Mouse (Mus musculus): ENCODE measurements around the gene Olfr1141. TPM values are rescaled to one million over a fixed set of nuclear protein-coding genes. Genes with fewer than 3 reads are reported as not detected.

The Olfr1141 gene
- not detected for polyA plus RNA-seq (2014; fragmentation: Illumina TruSeq; extraction: RNeasy Lipid Tissue Mini Kit (QIAGEN cat#74804))

DNA sequence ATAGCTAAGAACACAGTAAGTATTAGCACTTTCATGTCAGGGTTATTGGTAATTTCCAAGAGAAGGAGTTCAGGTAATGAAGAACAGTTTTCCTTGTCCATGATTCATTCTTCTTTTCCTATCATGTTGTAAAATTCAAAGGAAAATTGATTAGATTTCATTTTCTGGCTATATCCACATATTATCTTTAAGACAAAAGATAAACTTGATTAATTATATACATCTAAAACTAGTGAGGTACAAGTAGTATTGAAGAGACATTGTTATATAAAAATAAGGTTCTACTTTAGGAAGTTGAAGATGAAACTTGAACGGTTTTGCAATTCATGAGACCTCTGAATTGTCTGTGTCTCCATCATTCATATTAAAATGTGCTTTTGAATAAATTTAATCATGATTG lies at the start of gene Olfr1141:
TSS of gene Olfr1141 (minus strand) at position 101 of the 400 bp plus-strand sequence.

DNA sequence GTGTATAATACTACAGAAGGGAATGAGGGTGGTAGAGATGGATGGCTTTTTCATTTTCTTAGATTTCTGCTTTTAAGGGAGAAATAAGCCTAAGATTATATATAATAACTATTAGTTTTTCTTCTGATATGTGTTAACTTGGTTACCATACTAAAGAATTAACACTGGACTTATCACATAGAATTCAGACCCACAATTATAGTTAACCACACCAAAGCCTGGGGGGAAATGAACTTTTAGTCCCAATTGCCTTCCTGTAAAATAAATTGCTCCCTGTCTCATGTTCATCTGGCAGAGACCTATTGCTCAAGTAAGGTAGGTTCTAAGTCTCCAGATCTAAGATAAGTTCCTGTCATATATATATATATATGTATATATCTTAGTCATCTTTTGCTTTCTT lies 46.5 kb upstream of the Olfr1141 start, which contains the start of gene Olfr1143:
TSS of gene Olfr1143 (plus strand) at position 301 of the 400 bp plus-strand sequence.

DNA sequence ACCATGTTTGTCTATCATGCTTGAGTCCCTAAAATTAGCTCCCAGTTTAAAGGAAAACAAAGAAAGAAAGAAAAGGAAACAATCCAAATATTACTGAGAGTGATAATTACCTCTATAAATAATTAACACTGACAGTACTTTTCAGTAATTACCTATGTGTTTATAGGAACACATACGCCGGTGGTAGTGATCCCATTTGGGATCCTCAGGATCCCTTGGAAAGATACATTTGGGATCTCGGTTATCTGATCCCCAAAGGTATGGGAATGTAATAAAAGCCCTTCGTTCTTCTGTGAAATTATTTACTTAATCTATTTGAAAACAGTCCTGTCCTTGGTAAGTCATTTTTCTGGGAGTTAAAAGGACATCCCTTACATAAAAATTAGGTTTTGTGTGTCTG lies 25.4 kb upstream of the Olfr1141 start, which contains the start of gene Olfr152:
TSS of gene Olfr152 (plus strand) at position 301 of the 400 bp plus-strand sequence.

DNA sequence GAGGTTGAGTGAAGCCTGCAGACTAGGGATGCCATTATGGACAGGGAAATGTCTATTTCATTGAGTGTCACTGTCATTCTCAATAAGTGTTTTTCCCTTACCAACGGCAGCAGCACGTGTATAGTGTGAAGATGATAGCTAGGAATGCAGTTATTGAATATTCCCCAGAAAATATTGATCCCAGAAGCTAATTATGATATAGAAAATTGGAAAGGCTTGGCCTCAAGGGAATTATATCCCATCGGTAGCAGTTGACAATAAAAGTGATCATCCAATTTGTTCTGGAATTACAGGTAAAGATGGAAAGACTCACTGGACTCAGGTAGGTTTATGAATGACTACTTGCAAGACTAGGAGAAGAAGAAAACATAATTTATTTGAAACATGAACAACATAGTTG lies 10.3 kb downstream of the Olfr1141 start, which contains the start of gene Olfr1140:
TSS of gene Olfr1140 (plus strand) at position 301 of the 400 bp plus-strand sequence.

DNA sequence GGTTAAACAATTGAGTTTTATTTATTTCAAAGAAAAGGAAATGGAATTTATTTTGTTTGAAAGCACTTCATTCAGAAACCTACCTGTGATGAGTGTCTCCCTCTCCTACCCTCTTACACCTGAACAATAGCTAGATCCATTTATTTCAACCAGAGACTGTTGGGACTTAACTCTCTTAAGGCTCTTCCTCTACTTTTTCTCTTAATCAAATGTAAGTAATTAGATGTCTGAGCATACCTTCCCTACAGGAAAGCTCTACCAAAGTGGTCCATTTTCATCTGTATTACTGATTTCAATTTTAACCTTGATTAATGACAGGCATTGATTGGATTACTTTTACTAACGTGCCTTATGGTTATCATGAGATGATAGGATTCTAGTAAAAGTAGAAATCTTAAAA lies 13.9 kb downstream of the Olfr1141 start, which contains the start of gene Olfr1138:
TSS of gene Olfr1138 (minus strand) at position 101 of the 400 bp plus-strand sequence.

DNA sequence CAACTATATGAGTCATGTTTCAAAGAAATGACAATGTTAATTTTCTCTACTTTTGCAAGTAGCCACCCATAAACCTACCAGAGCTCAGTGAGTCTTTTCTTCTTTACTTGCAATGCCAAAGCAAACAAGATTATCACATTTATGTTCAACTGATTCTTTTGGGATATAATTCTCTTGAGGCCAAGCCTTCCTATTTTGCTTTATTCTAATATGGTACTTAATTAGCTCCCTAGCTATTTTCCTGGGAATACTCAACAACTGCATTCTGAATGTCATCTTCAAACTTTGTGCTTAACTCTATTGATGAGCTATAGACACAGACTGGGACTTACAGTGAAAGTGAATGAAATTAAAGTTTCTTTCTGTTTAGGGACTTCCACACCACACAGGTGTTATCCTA lies 40.7 kb downstream of the Olfr1141 start, which contains the start of gene Olfr1137:
TSS of gene Olfr1137 (minus strand) at position 101 of the 400 bp plus-strand sequence.

Other genes starting within 250 kb of the Olfr1141 start
- gene Pramel6, start 247.4 kb downstream of the Olfr1141 start, polyA plus RNA-seq (2014; fragmentation: Illumina TruSeq; extraction: RNeasy Lipid Tissue Mini Kit (QIAGEN cat#74804)), result not detected
- not detected for gene Olfr153, start 222.2 kb downstream of the Olfr1141 start, polyA plus RNA-seq (2014; fragmentation: Illumina TruSeq; extraction: RNeasy Lipid Tissue Mini Kit (QIAGEN cat#74804))
- gene Olfr1128, start 208.4 kb downstream of the Olfr1141 start, polyA plus RNA-seq (2014; fragmentation: Illumina TruSeq; extraction: RNeasy Lipid Tissue Mini Kit (QIAGEN cat#74804)), result not detected
- gene Olfr1129, start 180.1 kb downstream of the Olfr1141 start, polyA plus RNA-seq (2014; fragmentation: Illumina TruSeq; extraction: RNeasy Lipid Tissue Mini Kit (QIAGEN cat#74804)), result not detected
- not detected for gene Olfr1130, start 147.8 kb downstream of the Olfr1141 start, polyA plus RNA-seq (2014; fragmentation: Illumina TruSeq; extraction: RNeasy Lipid Tissue Mini Kit (QIAGEN cat#74804))
- not detected for gene Olfr1131, start 126.9 kb downstream of the Olfr1141 start, polyA plus RNA-seq (2014; fragmentation: Illumina TruSeq; extraction: RNeasy Lipid Tissue Mini Kit (QIAGEN cat#74804))
- gene Olfr1132, start 116.5 kb downstream of the Olfr1141 start, polyA plus RNA-seq (2014; fragmentation: Illumina TruSeq; extraction: RNeasy Lipid Tissue Mini Kit (QIAGEN cat#74804)), result not detected
- not detected for gene Olfr1133, start 106.6 kb downstream of the Olfr1141 start, polyA plus RNA-seq (2014; fragmentation: Illumina TruSeq; extraction: RNeasy Lipid Tissue Mini Kit (QIAGEN cat#74804))
- not detected for gene Olfr1134, start 95.5 kb downstream of the Olfr1141 start, polyA plus RNA-seq (2014; fragmentation: Illumina TruSeq; extraction: RNeasy Lipid Tissue Mini Kit (QIAGEN cat#74804))
- gene Olfr1135, start 80.3 kb downstream of the Olfr1141 start, polyA plus RNA-seq (2014; fragmentation: Illumina TruSeq; extraction: RNeasy Lipid Tissue Mini Kit (QIAGEN cat#74804)), result not detected
- gene Olfr1136, start 60.0 kb downstream of the Olfr1141 start, polyA plus RNA-seq (2014; fragmentation: Illumina TruSeq; extraction: RNeasy Lipid Tissue Mini Kit (QIAGEN cat#74804)), result not detected
- gene Olfr1137, start 40.8 kb downstream of the Olfr1141 start, polyA plus RNA-seq (2014; fragmentation: Illumina TruSeq; extraction: RNeasy Lipid Tissue Mini Kit (QIAGEN cat#74804)), result not detected
- not detected for gene Olfr1138, start 14.0 kb downstream of the Olfr1141 start, polyA plus RNA-seq (2014; fragmentation: Illumina TruSeq; extraction: RNeasy Lipid Tissue Mini Kit (QIAGEN cat#74804))
- not detected for gene Olfr1140, start 10.2 kb downstream of the Olfr1141 start, polyA plus RNA-seq (2014; fragmentation: Illumina TruSeq; extraction: RNeasy Lipid Tissue Mini Kit (QIAGEN cat#74804))
- not detected for gene Olfr152, start 25.5 kb upstream of the Olfr1141 start, polyA plus RNA-seq (2014; fragmentation: Illumina TruSeq; extraction: RNeasy Lipid Tissue Mini Kit (QIAGEN cat#74804))
- gene Olfr1143, start 46.6 kb upstream of the Olfr1141 start, polyA plus RNA-seq (2014; fragmentation: Illumina TruSeq; extraction: RNeasy Lipid Tissue Mini Kit (QIAGEN cat#74804)), result not detected
- not detected for gene Olfr1145, start 55.8 kb upstream of the Olfr1141 start, polyA plus RNA-seq (2014; fragmentation: Illumina TruSeq; extraction: RNeasy Lipid Tissue Mini Kit (QIAGEN cat#74804))
- not detected for gene Olfr1148, start 76.5 kb upstream of the Olfr1141 start, polyA plus RNA-seq (2014; fragmentation: Illumina TruSeq; extraction: RNeasy Lipid Tissue Mini Kit (QIAGEN cat#74804))
- not detected for gene Olfr1150-ps1, start 90.0 kb upstream of the Olfr1141 start, polyA plus RNA-seq (2014; fragmentation: Illumina TruSeq; extraction: RNeasy Lipid Tissue Mini Kit (QIAGEN cat#74804))
- gene Olfr1151, start 101.9 kb upstream of the Olfr1141 start, polyA plus RNA-seq (2014; fragmentation: Illumina TruSeq; extraction: RNeasy Lipid Tissue Mini Kit (QIAGEN cat#74804)), result not detected
- not detected for gene Olfr1152, start 112.5 kb upstream of the Olfr1141 start, polyA plus RNA-seq (2014; fragmentation: Illumina TruSeq; extraction: RNeasy Lipid Tissue Mini Kit (QIAGEN cat#74804))
- not detected for gene Olfr1153, start 141.0 kb upstream of the Olfr1141 start, polyA plus RNA-seq (2014; fragmentation: Illumina TruSeq; extraction: RNeasy Lipid Tissue Mini Kit (QIAGEN cat#74804))
- gene Olfr1154, start 151.2 kb upstream of the Olfr1141 start, polyA plus RNA-seq (2014; fragmentation: Illumina TruSeq; extraction: RNeasy Lipid Tissue Mini Kit (QIAGEN cat#74804)), result not detected
- not detected for gene Olfr1155, start 191.1 kb upstream of the Olfr1141 start, polyA plus RNA-seq (2014; fragmentation: Illumina TruSeq; extraction: RNeasy Lipid Tissue Mini Kit (QIAGEN cat#74804))
- gene Olfr1156, start 199.1 kb upstream of the Olfr1141 start, polyA plus RNA-seq (2014; fragmentation: Illumina TruSeq; extraction: RNeasy Lipid Tissue Mini Kit (QIAGEN cat#74804)), result not detected
- gene Olfr1157, start 214.3 kb upstream of the Olfr1141 start, polyA plus RNA-seq (2014; fragmentation: Illumina TruSeq; extraction: RNeasy Lipid Tissue Mini Kit (QIAGEN cat#74804)), result not detected
- not detected for gene Olfr74, start 220.7 kb upstream of the Olfr1141 start, polyA plus RNA-seq (2014; fragmentation: Illumina TruSeq; extraction: RNeasy Lipid Tissue Mini Kit (QIAGEN cat#74804))
- gene Olfr1158, start 236.1 kb upstream of the Olfr1141 start, polyA plus RNA-seq (2014; fragmentation: Illumina TruSeq; extraction: RNeasy Lipid Tissue Mini Kit (QIAGEN cat#74804)), result not detected

Measured in ovary, adult 10 weeks (tissue).